Mouse (Mus musculus) Patski (cell line): ENCODE measurements around the gene AC124502.3. TPM values are rescaled to one million over a fixed set of nuclear protein-coding genes. Genes with fewer than 3 reads are reported as not detected.

Source experiments
- ATAC-seq: fragments of 100-300 bp; one replicate; pipeline ENCODE4 v1.8.0; 2021
- CTCF ChIA-PET: fragments of 350-600 bp; sonication (Branson Sonifier 250); formaldehyde crosslinking; loops from one replicate; lab custom pipeline; 2022; ENCODE audit warnings: inconsistent platforms; lab: Charles Lee
- POLR2A ChIA-PET: fragments of 350-600 bp; sonication (Branson Sonifier 250); formaldehyde crosslinking; loops from one replicate; lab custom pipeline; 2022; ENCODE audit warnings: antibody characterized with exemption, inconsistent platforms; lab: Charles Lee
- DNase-seq: peaks from one replicate; pipeline ENCODE4 v3.0.0-alpha.2; 2011; ENCODE audit warnings: low read depth, low spot score
- H3K27me3 ChIP-seq: fragments of 371-371 bp; one replicate; pipeline ENCODE4 v1.5.1; 2021
- CTCF ChIP-seq: fragments of 100-300 bp; IDR thresholded peaks from one replicate; pipeline ENCODE4 v1.5.1; 2021
- in situ Hi-C: fragments of 300-500 bp; cut with MboI; formaldehyde crosslinking; loops from 3 replicates; pipeline ENCODE4 v1.11.1; 2018; ENCODE audit warnings: low pct_unique_long_range_greater_than_20kb, mixed read lengths
- polyA plus RNA-seq: library from polyadenylated mRNA; unstranded; gene quantifications from one replicate; pipeline ENCODE4 v1.2.3, GENCODE M21; 2021

Gene AC124502.3
- polyA plus RNA-seq, 1 experiment from 2014 or later = 1.7 TPM

GRCm38 (mm10) chr19:5041588-5041987 is 2.9 kb downstream of the AC124502.3 start:
- ChIA-PET POLR2A (interaction anchor here (0.6 to 1.1 kb wide), 2 partner anchors 8 to 649 kb away, joined by 4 to 5 read pairs; no protein-coding TSS in a partner anchor), CTCF (interaction anchor here (1.2 to 3.6 kb wide), 2 partner anchors 10 to 25 kb away, joined by 3 to 29 read pairs; partner anchors contain the start of gene Rin1)
- no peaks in the 10 kb centered on the region for H3K27me3 ChIP-seq
- ATAC-seq (no peak), DNase-seq (no peak)
- in situ Hi-C loops = no loop called here
- no peak for TF ChIP-seq CTCF

- ATAC-seq (no peak), DNase-seq (no peak)
- in situ Hi-C loops = no loop called here
- ChIA-PET CTCF (interaction anchor here (0.8 kb wide), 2 partner anchors 9 to 10 kb away, joined by 3 read pairs; no protein-coding TSS in a partner anchor), POLR2A (no interaction called here)
- no peak for TF ChIP-seq CTCF
- no peaks in the 10 kb centered on the region for H3K27me3 ChIP-seq
These were observed 6.8 kb downstream of the AC124502.3 start for GRCm38 (mm10) chr19:5045531-5045930.

GRCm38 (mm10) chr19:5048138-5049056 is 9.7 kb downstream of the AC124502.3 start:
- no peak for ATAC-seq
- TF ChIP-seq CTCF = no peak
- in situ Hi-C loops = no loop called here

GRCm38 (mm10) chr19:5049325-5049724 is 10.6 kb downstream of the AC124502.3 start:
- in situ Hi-C loops = no loop called here
- CTCF ChIA-PET = interaction anchor here (1.5 to 4.3 kb wide), 2 partner anchors 25 to 30 kb away, joined by 4 to 16 read pairs; no protein-coding TSS in a partner anchor
- no peaks in the 10 kb centered on the region for H3K27me3 ChIP-seq
- POLR2A ChIA-PET = interaction anchor here (0.8 kb wide), 1 partner anchor 8 kb away, joined by 5 read pairs; the partner anchor contains the start of gene Brms1
- no peak for ATAC-seq
- DNase-seq = no peak
- no peak for TF ChIP-seq CTCF

More at GRCm38 (mm10) chr19:5048138-5049056, 9.7 kb downstream of the AC124502.3 start:
- CTCF ChIA-PET = interaction anchor here (0.9 to 4.3 kb wide), 4 partner anchors 10 to 31 kb away, joined by 3 to 16 read pairs (median 4); partner anchors contain the start of genes AC124502.3 and B4gat1
- DNase-seq = no peak
- POLR2A ChIA-PET = interaction anchor here (1.3 kb wide), 1 partner anchor 10 kb away, joined by 3 read pairs; the partner anchor contains the start of genes AC124502.3 and B4gat1
- H3K27me3 ChIP-seq = no peaks in the 10 kb centered on the region

- TF ChIP-seq CTCF = no peak
- ChIA-PET CTCF (interaction anchor here (0.6 to 5.0 kb wide), 13 partner anchors 10 to 204 kb away, joined by 3 to 32 read pairs (median 5); partner anchors contain the start of genes AC124502.3, B4gat1, Brms1 and Slc29a2), POLR2A (interaction anchor here (0.6 to 2.3 kb wide), 7 partner anchors 9 to 512 kb away, joined by 3 to 14 read pairs (median 4); partner anchors contain the start of genes AC124502.3, B4gat1 and Brms1)
- DNase-seq (peak; percentile 88), ATAC-seq (peak; percentile 58)
- no peaks in the 10 kb centered on the region for H3K27me3 ChIP-seq
- in situ Hi-C loops = no loop called here
These were observed 11.6 kb downstream of the AC124502.3 start, which contains the start of gene Rin1 for GRCm38 (mm10) chr19:5050047-5050905. TSS of gene Rin1 (plus strand) at chr19:5050481.

- ChIA-PET POLR2A (interaction anchor here (1.4 to 2.3 kb wide), 5 partner anchors 12 to 36 kb away, joined by 3 to 14 read pairs (median 5); partner anchors contain the start of genes AC124502.3 and B4gat1), CTCF (interaction anchor here (0.8 to 5.0 kb wide), 14 partner anchors 11 to 203 kb away, joined by 3 to 32 read pairs (median 4); partner anchors contain the start of genes AC124502.3, B4gat1, Brms1 and Slc29a2)
- DNase-seq (no peak), ATAC-seq (peak; percentile 6)
- no peaks in the 10 kb centered on the region for H3K27me3 ChIP-seq
- in situ Hi-C loops = no loop called here
- TF ChIP-seq CTCF = no peak
These were observed 12.3 kb downstream of the AC124502.3 start for GRCm38 (mm10) chr19:5051031-5051430.

- DNase-seq = no peak
- no peak for ATAC-seq
- CTCF ChIA-PET = interaction anchor here (0.9 to 5.0 kb wide), 13 partner anchors 9 to 202 kb away, joined by 3 to 32 read pairs (median 5); partner anchors contain the start of genes AC124502.3, B4gat1, Brms1 and Yif1a
- in situ Hi-C loops = no loop called here
- no peaks in the 10 kb centered on the region for H3K27me3 ChIP-seq
- TF ChIP-seq CTCF = no peak
- POLR2A ChIA-PET = interaction anchor here (1.4 to 2.3 kb wide), 6 partner anchors 9 to 37 kb away, joined by 3 to 14 read pairs (median 4); partner anchors contain the start of genes AC124502.3 and B4gat1
These were observed 12.8 kb downstream of the AC124502.3 start for GRCm38 (mm10) chr19:5051515-5051914.

- CTCF ChIA-PET = interaction anchor here (1.0 to 5.0 kb wide), 8 partner anchors 8 to 38 kb away, joined by 4 to 32 read pairs (median 10); partner anchors contain the start of genes AC124502.3, B4gat1, Brms1 and Yif1a
- ATAC-seq (no peak), DNase-seq (no peak)
- POLR2A ChIA-PET = interaction anchor here (1.4 to 2.3 kb wide), 3 partner anchors 8 to 38 kb away, joined by 3 to 14 read pairs (median 7); partner anchors contain the start of genes AC124502.3 and B4gat1
- no peaks in the 10 kb centered on the region for H3K27me3 ChIP-seq
- no peak for TF ChIP-seq CTCF
- in situ Hi-C loops = no loop called here
These were observed 13.6 kb downstream of the AC124502.3 start for GRCm38 (mm10) chr19:5052166-5052822.
